Mouse (Mus musculus): ENCODE measurements at regions not wholly inside any gene's neighbourhood (a gene's known extent, or its start where the extent isn't known, plus 50 kb on each side); places are given as distances from the start of the nearest gene placed in this dataset.

DNA sequence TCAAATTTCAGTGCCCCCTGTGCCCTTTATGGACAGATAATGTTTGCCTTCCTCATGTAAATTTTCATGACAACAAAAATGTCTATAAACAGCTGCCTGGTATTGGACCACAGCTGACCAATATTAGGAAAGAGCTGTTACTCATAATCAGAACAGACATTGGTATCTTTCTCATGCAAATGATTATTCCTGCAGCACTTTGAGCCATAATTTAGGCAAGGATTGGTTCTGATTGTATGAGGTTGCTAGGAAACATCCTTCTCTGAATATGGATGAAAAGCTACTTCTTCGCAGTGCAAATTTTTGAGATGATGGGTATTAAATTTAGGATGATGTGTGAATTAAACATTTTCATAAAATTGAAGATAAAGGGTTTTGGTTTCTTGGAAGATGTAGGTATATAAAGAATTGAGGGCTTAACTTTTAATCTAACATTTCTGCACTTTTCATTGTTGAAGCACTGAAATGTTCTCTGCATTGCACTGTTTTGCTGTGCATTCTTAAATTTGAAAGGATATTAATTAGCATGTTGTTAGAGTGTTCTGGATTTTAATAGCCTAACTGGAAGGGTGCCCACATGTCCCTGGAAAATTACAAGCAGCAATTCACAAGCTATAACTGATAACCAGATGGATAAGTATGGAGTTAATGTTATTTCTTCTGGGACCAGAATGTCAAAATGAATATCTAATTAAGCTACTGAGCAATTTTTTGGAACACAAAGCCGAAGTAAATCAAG lies 1140.9 kb downstream of the Hace1 start:
- no peaks in the 10 kb centered on the region for H3K36me3 ChIP-seq (ENCODE audit: insufficient read depth, low read length)
- H3K27me3 ChIP-seq (ENCODE audit: insufficient read depth, low read length): no peaks in the 10 kb centered on the region
- TF ChIP-seq POU5F1 (IDR thresholded peaks at IDR 0.05; ENCODE audit: borderline replicate concordance, low read length): no peak
- no peak for TF ChIP-seq CTCF (conservative IDR thresholded peaks at IDR 0.05; ENCODE audit: low read length)
- no peak for TF ChIP-seq NANOG (IDR thresholded peaks at IDR 0.05; ENCODE audit: borderline replicate concordance, low read length)
- H3K4me3 ChIP-seq (replicated peaks; ENCODE audit: low read length): no peak overlapping the region
- no peaks in the 10 kb centered on the region for H3K9me3 ChIP-seq (ENCODE audit: low read length)
- H3K4me1 ChIP-seq (replicated peaks; ENCODE audit: low read depth, low read length): 0 out of 2 replicates have a peak, but pooled peaks cover 3% of the 10 kb centered on the region

- Histone ChIP-seq H3K4me1 (replicated peaks; ENCODE audit: low read depth, low read length) (0 out of 2 replicates have a peak, but pooled peaks cover 3% of the 10 kb centered on the region), H3K9me3 (ENCODE audit: low read length) (no peaks in the 10 kb centered on the region), H3K4me3 (replicated peaks; ENCODE audit: low read length) (no peak overlapping the region), H3K36me3 (ENCODE audit: insufficient read depth, low read length) (no peaks in the 10 kb centered on the region), H3K27me3 (ENCODE audit: insufficient read depth, low read length) (no peaks in the 10 kb centered on the region)
- no peak for TF ChIP-seq POU5F1 (IDR thresholded peaks at IDR 0.05; ENCODE audit: borderline replicate concordance, low read length)
- TF ChIP-seq CTCF (conservative IDR thresholded peaks at IDR 0.05; ENCODE audit: low read length): no peak
- TF ChIP-seq NANOG (IDR thresholded peaks at IDR 0.05; ENCODE audit: borderline replicate concordance, low read length): no peak
Observed at GRCm38 (mm10) chr10:46719088-46719469, 1141.5 kb downstream of the Hace1 start.

DNA sequence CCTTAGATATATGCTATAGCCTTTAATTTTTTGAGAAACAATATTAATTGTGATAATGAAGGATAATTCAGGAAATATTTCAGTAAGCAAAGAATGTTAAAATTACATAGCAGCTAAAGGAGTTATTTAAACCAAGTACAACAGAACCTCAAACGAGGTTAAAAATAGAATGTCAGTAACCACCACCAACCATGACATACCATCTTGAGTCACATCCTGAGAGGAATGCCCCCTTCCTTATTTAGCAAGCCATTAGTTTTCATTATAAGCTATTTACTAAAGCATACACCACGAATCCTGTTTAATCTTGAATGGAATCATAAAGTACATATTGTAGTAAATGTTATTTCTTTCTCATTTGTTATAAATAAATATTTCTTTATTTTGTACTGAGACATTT lies 1146.0 kb downstream of the Hace1 start:
- Histone ChIP-seq H3K27me3 (ENCODE audit: insufficient read depth, low read length) (no peaks in the 10 kb centered on the region), H3K36me3 (ENCODE audit: insufficient read depth, low read length) (no peaks in the 10 kb centered on the region), H3K4me3 (replicated peaks; ENCODE audit: low read length) (no peak overlapping the region), H3K4me1 (replicated peaks; ENCODE audit: low read depth, low read length) (0 out of 2 replicates have a peak, but pooled peaks cover 3% of the 10 kb centered on the region), H3K9me3 (ENCODE audit: low read length) (no peaks in the 10 kb centered on the region)
- no peak for TF ChIP-seq POU5F1 (IDR thresholded peaks at IDR 0.05; ENCODE audit: borderline replicate concordance, low read length)

- Histone ChIP-seq H3K9me3 (ENCODE audit: low read length) (peaks cover 2% of the 10 kb centered on the region; the same call in 1 of the 2 replicates), H3K4me3 (replicated peaks; ENCODE audit: low read length) (no peak overlapping the region), H3K27me3 (ENCODE audit: insufficient read depth, low read length) (no peaks in the 10 kb centered on the region), H3K36me3 (ENCODE audit: insufficient read depth, low read length) (no peaks in the 10 kb centered on the region), H3K4me1 (replicated peaks; ENCODE audit: low read depth, low read length) (peaks cover 28% of the 10 kb centered on the region)
- TF ChIP-seq NANOG (IDR thresholded peaks at IDR 0.05; ENCODE audit: borderline replicate concordance, low read length): no peak
- no peak for TF ChIP-seq CTCF (conservative IDR thresholded peaks at IDR 0.05; ENCODE audit: low read length)
- TF ChIP-seq POU5F1 (IDR thresholded peaks at IDR 0.05; ENCODE audit: borderline replicate concordance, low read length): no peak
Observed at GRCm38 (mm10) chr10:46730601-46731000, 1153.0 kb downstream of the Hace1 start.

DNA sequence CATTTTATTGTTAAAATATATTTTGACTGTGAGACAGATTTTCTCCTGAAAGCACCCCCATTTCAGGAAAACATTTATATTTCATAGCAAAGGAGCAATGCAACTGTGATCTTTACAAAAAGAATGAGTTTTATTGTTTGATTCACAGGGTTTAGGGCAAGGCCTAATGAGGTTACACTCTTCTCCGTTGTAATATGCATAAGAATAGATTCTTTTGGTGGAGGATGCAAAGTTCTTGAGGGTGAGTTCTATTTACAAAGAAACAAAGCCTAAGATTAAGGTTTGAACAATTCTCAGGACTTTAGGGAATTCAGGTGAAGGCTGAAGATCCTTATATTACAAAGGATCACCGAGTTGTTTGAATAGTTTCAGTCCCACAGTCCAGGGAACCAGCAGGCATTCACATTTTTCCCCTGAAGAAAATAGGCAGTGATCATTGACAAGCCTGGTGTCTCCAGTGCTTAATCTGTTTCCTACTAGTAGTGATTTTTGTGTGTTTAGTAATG lies 1156.2 kb downstream of the Hace1 start:
- H3K36me3 ChIP-seq (ENCODE audit: insufficient read depth, low read length): peaks cover 6% of the 10 kb centered on the region; the same call in 1 of the 2 replicates
- no peak overlapping the region for H3K4me3 ChIP-seq (replicated peaks; ENCODE audit: low read length)
- H3K27me3 ChIP-seq (ENCODE audit: insufficient read depth, low read length): no peaks in the 10 kb centered on the region
- H3K9me3 ChIP-seq (ENCODE audit: low read length): peaks cover 8% of the 10 kb centered on the region
- H3K4me1 ChIP-seq (replicated peaks; ENCODE audit: low read depth, low read length): peaks cover 28% of the 10 kb centered on the region
- TF ChIP-seq NANOG (IDR thresholded peaks at IDR 0.05; ENCODE audit: borderline replicate concordance, low read length): peak; percentile 91
- peak; percentile 97 for TF ChIP-seq POU5F1 (IDR thresholded peaks at IDR 0.05; ENCODE audit: borderline replicate concordance, low read length)
- no peak for TF ChIP-seq CTCF (conservative IDR thresholded peaks at IDR 0.05; ENCODE audit: low read length)

DNA sequence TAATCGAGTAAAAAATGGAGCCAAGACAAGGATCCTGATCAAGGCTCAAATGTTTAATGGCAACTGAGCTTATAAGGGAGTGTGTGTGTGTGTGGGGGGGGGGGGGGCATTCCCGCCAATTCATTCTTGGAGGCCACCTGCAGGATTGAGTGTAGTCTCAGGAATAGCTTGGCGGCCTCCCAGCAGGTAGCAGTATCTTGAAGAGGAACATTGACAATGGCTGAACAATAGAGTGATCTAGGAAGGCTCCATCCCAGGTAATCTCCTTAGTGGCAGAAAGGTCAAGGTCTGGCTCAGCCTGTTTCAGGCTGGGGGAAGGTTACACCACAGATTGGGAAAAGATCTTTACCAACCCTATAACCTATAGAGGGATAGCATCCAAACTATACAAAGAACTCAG lies 1163.5 kb downstream of the Hace1 start:
- peaks cover 21% of the 10 kb centered on the region for H3K4me1 ChIP-seq (replicated peaks; ENCODE audit: low read depth, low read length)

DNA sequence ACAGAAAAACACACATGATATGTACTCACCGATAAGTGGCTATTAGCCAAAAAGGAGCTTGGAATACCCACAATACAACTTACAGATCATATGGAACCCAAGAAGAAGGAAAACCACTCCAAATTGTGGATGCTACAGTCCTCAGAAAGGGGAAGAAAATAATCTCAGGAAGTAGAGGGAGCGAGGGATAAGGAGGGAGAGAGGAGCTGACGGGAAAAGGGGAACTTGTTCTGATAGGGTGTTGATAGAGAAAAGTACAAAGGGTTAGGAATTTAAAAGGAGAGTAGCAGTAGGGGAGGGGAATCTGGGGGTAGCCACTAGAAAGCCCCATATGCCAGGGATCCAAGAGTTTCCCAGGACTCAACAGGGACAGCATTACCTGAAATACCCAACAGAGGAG lies 1164.5 kb downstream of the Hace1 start:
- no peaks in the 10 kb centered on the region for H3K27me3 ChIP-seq (ENCODE audit: insufficient read depth, low read length)
- TF ChIP-seq CTCF (conservative IDR thresholded peaks at IDR 0.05; ENCODE audit: low read length): no peak
- TF ChIP-seq POU5F1 (IDR thresholded peaks at IDR 0.05; ENCODE audit: borderline replicate concordance, low read length): no peak
- no peak for TF ChIP-seq NANOG (IDR thresholded peaks at IDR 0.05; ENCODE audit: borderline replicate concordance, low read length)
- H3K4me3 ChIP-seq (replicated peaks; ENCODE audit: low read length): no peak overlapping the region
- H3K36me3 ChIP-seq (ENCODE audit: insufficient read depth, low read length): peaks cover 6% of the 10 kb centered on the region; the same call in 1 of the 2 replicates
- H3K9me3 ChIP-seq (ENCODE audit: low read length): peaks cover 26% of the 10 kb centered on the region
- peaks cover 21% of the 10 kb centered on the region for H3K4me1 ChIP-seq (replicated peaks; ENCODE audit: low read depth, low read length)

More for the DNA sequence above, 1163.5 kb downstream of the Hace1 start:
- Histone ChIP-seq H3K27me3 (ENCODE audit: insufficient read depth, low read length) (no peaks in the 10 kb centered on the region), H3K4me3 (replicated peaks; ENCODE audit: low read length) (no peak overlapping the region), H3K36me3 (ENCODE audit: insufficient read depth, low read length) (peaks cover 6% of the 10 kb centered on the region; the same call in 1 of the 2 replicates), H3K9me3 (ENCODE audit: low read length) (peaks cover 26% of the 10 kb centered on the region)
- TF ChIP-seq NANOG (IDR thresholded peaks at IDR 0.05; ENCODE audit: borderline replicate concordance, low read length) (peak; percentile 87), CTCF (conservative IDR thresholded peaks at IDR 0.05; ENCODE audit: low read length) (no peak)

DNA sequence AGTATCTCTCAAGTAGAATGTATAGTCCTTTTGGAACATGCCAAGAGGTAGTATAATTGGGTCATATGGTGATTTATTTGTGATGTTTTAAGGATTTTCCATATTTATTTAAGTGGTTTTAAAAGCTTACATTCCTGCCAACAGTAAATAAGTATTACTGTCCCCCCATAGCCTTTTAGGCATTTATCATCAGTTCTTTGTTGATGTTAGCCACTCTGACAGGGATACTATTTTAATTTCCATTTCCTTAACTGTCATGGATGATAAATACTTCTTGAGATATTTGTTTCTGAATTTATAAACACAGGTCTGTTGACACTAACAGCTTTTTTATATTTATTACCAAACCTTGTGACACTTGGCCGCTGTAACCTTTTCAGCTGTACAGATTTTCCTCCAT lies 1183.3 kb downstream of the Hace1 start:
- no peaks in the 10 kb centered on the region for H3K36me3 ChIP-seq (ENCODE audit: insufficient read depth, low read length)
- H3K4me1 ChIP-seq (replicated peaks; ENCODE audit: low read depth, low read length): no peaks in the 10 kb centered on the region
- H3K9me3 ChIP-seq (ENCODE audit: low read length): no peaks in the 10 kb centered on the region
- no peak overlapping the region for H3K4me3 ChIP-seq (replicated peaks; ENCODE audit: low read length)
- no peaks in the 10 kb centered on the region for H3K27me3 ChIP-seq (ENCODE audit: insufficient read depth, low read length)
- TF ChIP-seq CTCF (conservative IDR thresholded peaks at IDR 0.05; ENCODE audit: low read length): no peak
- TF ChIP-seq POU5F1 (IDR thresholded peaks at IDR 0.05; ENCODE audit: borderline replicate concordance, low read length): no peak
- TF ChIP-seq NANOG (IDR thresholded peaks at IDR 0.05; ENCODE audit: borderline replicate concordance, low read length): no peak

Measured in E14TG2a.4 (cell line).